Mouse (Mus musculus) layer of hippocampus, adult 2 months (tissue): ENCODE data around the gene Peak1. TPM values are rescaled to one million over a fixed set of nuclear protein-coding genes. Genes with fewer than 3 reads are reported as not detected.
"Not testable (repeated sequence)": the region's sequence is repeated elsewhere in the genome, so short reads cannot be mapped to it uniquely, and the experiment has no call there.

ENCODE experiments used
- DNase-seq, 2 experiments: peaks; one replicate each; pipeline ENCODE4 v3.0.0; 2022; ENCODE audit warnings: low spot score in 2 of 2
- H3K27ac ChIP-seq: fragments of 200-600 bp; 2 replicates; pipeline ENCODE4 v1.8.1; 2022
- H3K4me3 ChIP-seq: fragments of 200-600 bp; 2 replicates; pipeline ENCODE4 v1.8.1; 2022; ENCODE audit warnings: mild to moderate bottlenecking
- CTCF ChIP-seq: fragments of 200-600 bp; conservative IDR thresholded peaks from 2 replicates; pipeline ENCODE4 v1.8.1; 2022; ENCODE audit warnings: antibody characterized with exemption, mild to moderate bottlenecking, moderate library complexity
- long read RNA-seq, 2 experiments: library from polyadenylated mRNA; stranded (forward); transcript quantifications; one replicate each; pipeline ENCODE4 v2.0.0; 2021; ENCODE audit warnings: borderline mapping rate in 2 of 2
- total RNA-seq, 2 experiments: library from RNA; stranded (reverse); gene quantifications; 2 replicates each; pipeline ENCODE4 v1.2.3; 2021

The Peak1 gene
- total RNA-seq, result 10 to 100 TPM; 56.1 to 59.2 TPM
- long read RNA-seq, experiment 1, partial matches to known transcripts, result 1 of 5 reads
- long read RNA-seq, experiment 1, other reads (novel, unspliced or antisense), result 4 of 5 reads
- long read RNA-seq, experiment 2, full-length matches to known transcripts, result 1 of 12 reads
- long read RNA-seq, experiment 2, partial matches to known transcripts, result 2 of 12 reads
- long read RNA-seq, experiment 2, other reads (novel, unspliced or antisense), result 9 of 12 reads

DNA sequence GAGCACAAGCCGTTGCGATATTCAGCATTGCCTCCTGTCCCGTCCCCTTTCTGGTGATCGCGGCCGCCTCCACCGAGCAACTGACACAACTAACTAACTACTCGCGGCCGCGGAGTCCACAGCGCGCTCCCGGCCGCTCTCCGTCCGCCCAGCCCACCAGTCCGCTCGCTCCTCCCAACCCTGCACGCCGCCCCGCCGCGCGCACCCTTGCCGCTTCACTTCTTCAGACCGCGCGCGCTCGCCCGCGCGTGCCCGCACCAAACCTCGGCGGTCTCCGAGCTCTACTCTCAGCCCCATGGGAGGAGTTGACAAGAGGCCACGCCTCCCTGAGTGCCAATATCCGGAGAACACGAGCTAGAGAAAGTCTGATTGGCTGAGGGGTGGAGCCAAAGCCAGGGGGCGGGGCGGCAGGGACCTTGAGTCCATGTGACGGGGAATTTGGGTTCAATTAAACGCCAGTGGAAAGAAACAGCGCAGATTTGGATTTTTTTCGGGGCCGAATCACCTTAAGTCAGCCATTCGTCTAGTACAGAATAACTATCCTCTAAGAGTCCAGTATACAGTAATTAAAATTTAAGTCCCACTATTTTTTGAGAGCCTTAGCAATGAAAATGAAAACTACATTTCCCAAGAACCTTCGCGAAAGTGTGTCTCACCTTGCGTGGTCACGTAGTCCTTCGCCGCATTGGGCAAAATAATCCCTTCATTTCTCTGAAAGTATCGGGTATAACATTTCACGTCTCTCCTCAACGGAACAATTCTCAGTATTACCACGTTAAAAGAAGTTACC, at the start of gene Peak1, which contains the start of gene Hmg20a:
Gene Peak1 (minus strand): TSS at position 120 of the 790 bp plus-strand sequence.
Gene Hmg20a (plus strand): TSS at position 662 of the 790 bp plus-strand sequence.
- Histone ChIP-seq H3K27ac (peak within 1 kb of the TSS; percentile 98), H3K4me3 (peak within 1 kb of the TSS; percentile 87)
- TF ChIP-seq CTCF, result no peak
- peak; percentile 99 to 100 for DNase-seq

DNA sequence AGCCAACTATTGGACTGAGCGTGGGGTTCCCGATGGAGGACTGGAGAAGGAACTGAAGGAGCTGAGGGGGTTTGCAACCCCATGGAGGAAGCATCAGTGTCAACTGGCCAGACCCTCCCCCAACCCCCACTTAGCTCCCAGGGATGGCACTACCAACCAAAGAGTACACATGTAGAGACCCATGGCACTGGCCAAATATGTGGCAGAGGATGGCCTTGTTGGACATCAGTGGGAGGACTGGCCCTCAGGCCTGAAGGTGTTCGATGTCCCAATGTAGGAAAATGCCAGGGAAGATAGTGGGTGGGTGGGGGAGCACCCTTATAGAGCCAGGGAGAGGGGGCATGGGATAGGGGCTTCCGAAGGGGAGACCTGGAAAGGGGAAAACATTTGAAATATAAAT, 48.4 kb upstream of the Peak1 start:
- DNase-seq, result no peak
- Histone ChIP-seq H3K27ac (no peak overlapping the region), H3K4me3 (no peak overlapping the region)
- no peak for TF ChIP-seq CTCF

DNA sequence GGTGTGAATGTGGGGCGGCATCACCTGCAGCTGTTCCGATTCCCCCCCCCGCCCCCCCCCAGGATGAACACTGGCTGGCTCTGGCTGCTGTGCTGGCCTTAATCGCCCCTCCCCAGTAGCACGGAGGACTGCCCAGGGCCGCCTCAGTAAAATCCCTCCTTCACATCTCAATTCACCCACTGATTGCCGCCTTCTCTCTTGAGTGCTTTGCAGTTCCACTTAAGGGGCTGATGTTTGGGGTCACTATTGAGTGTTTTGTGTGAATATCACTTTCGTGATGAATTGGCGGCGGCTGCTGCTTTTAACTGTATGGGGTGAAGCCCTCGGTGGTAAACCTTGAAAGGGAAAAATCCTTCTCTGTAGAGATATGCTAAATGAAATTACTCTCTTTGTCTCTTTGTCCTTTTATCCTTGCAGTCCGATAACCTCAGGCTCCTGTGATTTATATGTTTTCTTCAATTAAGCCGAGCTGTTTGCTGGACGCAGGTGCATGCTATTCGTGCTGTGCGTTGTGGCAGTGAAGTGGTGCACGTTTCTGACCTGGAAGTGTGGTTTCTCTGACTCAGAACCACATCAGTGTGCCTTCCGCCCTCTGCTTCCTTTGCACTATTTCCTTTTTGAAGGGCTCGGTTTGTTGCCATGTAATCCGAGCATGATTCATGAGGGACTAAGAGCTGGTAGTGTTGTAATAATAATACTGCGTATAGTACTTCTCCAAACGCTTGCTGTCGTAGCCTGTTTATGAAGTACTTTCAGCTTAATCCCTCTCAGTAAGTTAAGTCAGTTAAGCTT, 47.2 kb upstream of the Peak1 start:
- no peak overlapping the region for H3K4me3 ChIP-seq
- H3K27ac ChIP-seq, result no peak overlapping the region; the same call in 1 of the 2 replicates
- no peak for TF ChIP-seq CTCF
- DNase-seq, result no peak

GRCm38 (mm10) chr9:56463686-56464515, 46.0 kb upstream of the Peak1 start:
- no peak for DNase-seq
- Histone ChIP-seq H3K27ac (peak overlapping the region; percentile 1; the same call in 1 of the 2 replicates), H3K4me3 (no peak overlapping the region)
- no peak for TF ChIP-seq CTCF

DNA sequence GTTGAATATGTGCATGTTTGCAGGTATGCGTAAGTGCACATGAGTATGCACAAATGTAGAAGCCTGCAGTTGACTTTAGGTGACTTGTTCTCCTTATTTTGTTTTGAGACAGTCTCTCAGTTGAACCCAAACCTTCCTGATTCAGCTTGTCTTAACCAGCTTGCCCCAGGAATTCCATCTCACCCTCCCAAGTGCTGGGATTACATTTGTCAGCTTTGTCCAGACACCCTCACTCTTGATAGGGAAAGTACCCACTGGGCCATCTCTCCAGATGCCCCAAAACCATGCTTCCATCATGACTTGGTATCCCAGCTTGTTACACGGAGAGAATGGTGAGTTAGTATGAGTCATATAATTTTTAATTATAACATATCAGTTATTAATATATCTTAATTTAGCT, 45.2 kb upstream of the Peak1 start:
- no peak overlapping the region for H3K4me3 ChIP-seq
- TF ChIP-seq CTCF, result no peak
- H3K27ac ChIP-seq, result 0 out of 2 replicates have a peak overlapping the region, but pooled peaks have one; percentile 14
- DNase-seq, result no peak

DNA sequence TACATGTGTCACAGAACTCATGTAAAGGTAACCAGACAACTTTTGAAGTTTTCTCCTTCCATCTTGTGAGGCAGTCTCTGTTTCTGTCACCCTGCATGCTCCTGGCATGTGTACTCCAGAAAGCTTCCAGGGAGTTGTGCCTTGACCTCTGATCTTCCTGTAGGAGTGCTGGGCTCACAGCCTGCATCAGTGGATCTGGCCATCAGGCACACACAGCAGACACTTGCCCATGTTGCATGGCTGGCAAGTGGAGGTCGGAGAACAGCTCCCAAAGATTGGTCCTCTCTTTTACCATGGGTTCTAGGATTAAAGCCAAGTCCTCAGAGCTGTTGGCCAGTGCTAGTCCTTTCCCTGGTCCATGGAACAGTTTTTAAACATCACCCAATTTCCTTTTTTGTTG, 44.7 kb upstream of the Peak1 start:
- H3K4me3 ChIP-seq, result no peak overlapping the region
- no peak overlapping the region for H3K27ac ChIP-seq
- TF ChIP-seq CTCF, result no peak
- DNase-seq, result no peak

DNA sequence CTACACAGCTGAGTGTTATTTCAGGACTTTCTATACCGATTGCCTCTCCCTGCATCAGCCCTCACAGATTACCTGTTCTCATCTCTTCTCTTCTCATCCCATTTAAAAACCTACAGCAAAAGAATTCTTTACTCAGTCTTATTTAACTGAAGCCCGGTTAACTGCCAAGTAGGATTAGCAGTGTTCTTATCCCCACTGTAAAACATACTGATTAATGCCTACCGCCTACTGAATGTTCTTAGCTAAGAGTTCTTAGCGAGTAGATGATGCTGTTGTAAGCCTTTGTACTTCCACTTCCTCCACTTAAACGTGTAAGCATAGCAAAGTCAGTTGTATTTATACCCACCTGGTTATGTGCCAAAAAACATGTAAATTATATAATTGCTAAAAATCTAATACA, 43.1 kb upstream of the Peak1 start:
- no peak for TF ChIP-seq CTCF
- no peak overlapping the region for H3K4me3 ChIP-seq
- no peak overlapping the region for H3K27ac ChIP-seq
- DNase-seq, result no peak

GRCm38 (mm10) chr9:56456426-56456825, 38.6 kb upstream of the Peak1 start:
- DNase-seq, result no peak
- no peak for TF ChIP-seq CTCF
- H3K27ac ChIP-seq, result no peak overlapping the region
- H3K4me3 ChIP-seq, result no peak overlapping the region

- no peak for TF ChIP-seq CTCF
- DNase-seq, result no peak
- no peak overlapping the region for H3K4me3 ChIP-seq
- H3K27ac ChIP-seq, result no peak overlapping the region
Measured at GRCm38 (mm10) chr9:56453038-56453815, 35.4 kb upstream of the Peak1 start.

GRCm38 (mm10) chr9:56451570-56451969, 33.7 kb upstream of the Peak1 start:
- DNase-seq, result no peak
- H3K27ac ChIP-seq, result peak overlapping the region; percentile 32; the same call in 1 of the 2 replicates
- H3K4me3 ChIP-seq, result no peak overlapping the region
- TF ChIP-seq CTCF, result no peak

DNA sequence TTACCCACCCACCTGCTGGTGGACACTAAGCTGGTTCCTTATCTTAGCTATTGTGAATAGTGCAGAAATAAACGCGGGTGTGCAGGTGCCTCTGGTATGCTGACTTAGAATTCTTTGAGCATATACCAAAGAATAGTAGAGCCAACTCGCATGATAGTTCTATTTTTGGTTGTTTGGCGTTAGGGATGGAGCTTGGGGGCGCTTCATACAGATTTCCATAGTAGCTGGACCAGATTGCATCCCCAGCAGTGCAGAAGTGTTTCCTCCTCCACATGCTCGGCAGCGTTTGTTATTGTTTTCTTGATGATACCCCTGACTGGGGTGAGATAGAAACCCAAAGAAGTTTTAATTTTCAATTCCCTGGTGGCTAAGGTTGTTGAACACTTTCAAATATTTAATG, 21.8 kb upstream of the Peak1 start:
- no peak for TF ChIP-seq CTCF
- no peak for DNase-seq
- peak overlapping the region; percentile 8; the same call in 1 of the 2 replicates for H3K27ac ChIP-seq
- H3K4me3 ChIP-seq, result no peak overlapping the region

GRCm38 (mm10) chr9:56437300-56437892, 19.5 kb upstream of the Peak1 start:
- DNase-seq, H3K4me3 ChIP-seq, H3K27ac ChIP-seq: not testable (repeated sequence)
